Mouse (Mus musculus) myocyte (in vitro differentiated cells): Measurements from ENCODE around the gene Ctnnd1.

Source experiments
- MAX ChIP-seq: IDR thresholded peaks from one replicate; pipeline ENCODE4 v1.6.1; 2011; ENCODE audit warnings: low read depth, mild to moderate bottlenecking, control low read depth
- MYOD1 ChIP-seq, 3 experiments: IDR thresholded peaks; one replicate each; pipeline ENCODE4 v1.6.1; 2011; ENCODE audit warnings: control low read depth in 2 of 3, low read depth in 2 of 3, mild to moderate bottlenecking in 2 of 3, moderate library complexity in 1 of 3; ENCODE audit not compliant: insufficient read length in 2 of 3, control insufficient read depth in 1 of 3
- MYOG ChIP-seq, 3 experiments: IDR thresholded peaks; one replicate each; pipeline ENCODE4 v1.6.1; 2011; ENCODE audit warnings: control low read depth in 2 of 3, low read depth in 2 of 3, mild to moderate bottlenecking in 2 of 3; ENCODE audit not compliant: insufficient read length in 2 of 3, control insufficient read depth in 1 of 3, insufficient read depth in 1 of 3
- POLR2A ChIP-seq: IDR thresholded peaks from one replicate; pipeline ENCODE4 v1.6.1; 2011; ENCODE audit warnings: low read depth, mild to moderate bottlenecking, control low read depth, moderate library complexity; ENCODE audit not compliant: insufficient read length
- POLR2AphosphoS2 ChIP-seq: IDR thresholded peaks from one replicate; pipeline ENCODE4 v1.6.1; 2011; ENCODE audit warnings: low read depth, control low read depth; ENCODE audit not compliant: insufficient read length
- REST ChIP-seq: IDR thresholded peaks from one replicate; pipeline ENCODE4 v1.6.1; 2011; ENCODE audit warnings: mild to moderate bottlenecking, control low read depth, moderate library complexity; ENCODE audit not compliant: insufficient read depth, insufficient read length
- SRF ChIP-seq: IDR thresholded peaks from one replicate; pipeline ENCODE4 v1.6.1; 2011; ENCODE audit warnings: low read depth; ENCODE audit not compliant: control insufficient read depth, insufficient read length
- TCF12 ChIP-seq: IDR thresholded peaks from one replicate; pipeline ENCODE4 v1.6.1; 2011; ENCODE audit warnings: mild to moderate bottlenecking, control low read depth; ENCODE audit not compliant: poor library complexity, insufficient read depth, severe bottlenecking
- USF1 ChIP-seq: IDR thresholded peaks from one replicate; pipeline ENCODE4 v1.6.1; 2011; ENCODE audit warnings: low read depth, mild to moderate bottlenecking, control low read depth, moderate library complexity

DNA sequence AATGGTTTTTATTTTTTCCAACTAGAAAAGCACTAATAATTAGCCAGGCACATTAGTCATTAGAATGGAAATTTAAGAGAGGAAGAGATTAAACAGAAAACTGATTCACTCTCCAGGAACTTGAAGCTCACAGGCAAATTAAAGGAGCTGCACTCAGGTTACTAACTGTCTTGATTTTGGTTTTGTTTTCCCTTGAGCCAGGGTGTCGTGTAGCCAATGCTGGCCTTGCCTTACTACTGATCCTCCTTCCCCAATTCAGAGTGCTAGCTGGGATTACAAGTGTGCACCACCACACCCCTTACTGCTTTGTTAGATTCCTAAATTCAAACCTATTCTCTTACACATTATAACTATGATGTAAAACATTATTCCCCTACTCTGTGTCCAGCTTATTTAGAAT, 42.7 kb downstream of the Ctnnd1 start:
- TF ChIP-seq POLR2A = no peak
- no peak for TF ChIP-seq TCF12
- TF ChIP-seq REST = no peak
- no peak for TF ChIP-seq MYOG (IDR thresholded peaks at IDR 0.05; ENCODE audit: control insufficient read depth in 1 of 3, insufficient read depth in 1 of 3, insufficient read length in 2 of 3, low read depth in 2 of 3)
- no peak for TF ChIP-seq MYOD1 (IDR thresholded peaks at IDR 0.05; ENCODE audit: control insufficient read depth in 1 of 3, insufficient read length in 2 of 3, low read depth in 2 of 3)
- TF ChIP-seq MAX = no peak
- no peak for TF ChIP-seq USF1
- TF ChIP-seq POLR2AphosphoS2 = no peak
- no peak for TF ChIP-seq SRF
